Mouse (Mus musculus) CH12.LX (cell line): ENCODE measurements around the gene Gm20458. TPM values are rescaled to one million over a fixed set of nuclear protein-coding genes. Genes with fewer than 3 reads are reported as not detected.

Experiments used
- DNase-seq: peaks from one replicate; pipeline ENCODE4 v3.0.0-alpha.2; 2013; ENCODE audit errors: extremely low read depth
- H3K27ac ChIP-seq: 2 replicates; pipeline ENCODE4 v1.5.1; 2012; ENCODE audit warnings: low read depth, mild to moderate bottlenecking, control low read depth, moderate library complexity; ENCODE audit not compliant: insufficient read depth
- H3K27me3 ChIP-seq: replicated peaks from 2 replicates; pipeline ENCODE3; 2012; ENCODE audit warnings: inconsistent platforms
- H3K36me3 ChIP-seq, 2 experiments: replicated peaks in 1 of 2; 2 replicates each; pipeline versions ENCODE3 to v1.6.1; 2012; ENCODE audit warnings: inconsistent platforms in 1 of 2, low read length in 1 of 2, mild to moderate bottlenecking in 1 of 2, mixed read lengths in 1 of 2, moderate library complexity in 1 of 2; ENCODE audit not compliant: control insufficient read depth in 1 of 2, insufficient read depth in 1 of 2
- H3K4me1 ChIP-seq, 2 experiments: 2 replicates each; pipeline ENCODE4 v1.6.1; 2012; ENCODE audit warnings: inconsistent platforms in 1 of 2, moderate library complexity in 1 of 2; ENCODE audit not compliant: insufficient read depth in 2 of 2, control insufficient read depth in 1 of 2
- H3K4me2 ChIP-seq: 2 replicates; pipeline ENCODE4 v1.6.1; 2012; ENCODE audit warnings: low read depth, mild to moderate bottlenecking, control low read depth; ENCODE audit not compliant: poor library complexity, insufficient read depth, severe bottlenecking
- H3K4me3 ChIP-seq, 3 experiments: fragments of 150-350 bp in 1 of 3; sonication (generic) in 1 of 3; replicated peaks in 1 of 3; 2 replicates each; pipeline versions ENCODE3 to v1.5.1; 2011 to 2012; ENCODE audit warnings: low read depth in 2 of 3, low read length in 2 of 3, mild to moderate bottlenecking in 2 of 3, moderate library complexity in 2 of 3, control low read depth in 1 of 3, improper control_type of control experiment in 1 of 3, inconsistent platforms in 1 of 3, mixed read lengths in 1 of 3; ENCODE audit not compliant: poor library complexity in 1 of 3
- H3K79me2 ChIP-seq: replicated peaks from 2 replicates; pipeline ENCODE4 v1.6.1; 2012; ENCODE audit warnings: mild to moderate bottlenecking, moderate library complexity; ENCODE audit not compliant: control insufficient read depth, poor library complexity, insufficient read depth, severe bottlenecking; ENCODE audit errors: extremely low read depth
- H3K9ac ChIP-seq: 2 replicates; pipeline ENCODE4 v1.6.1; 2012; ENCODE audit warnings: low read depth, mild to moderate bottlenecking, control low read depth, moderate library complexity; ENCODE audit not compliant: insufficient read depth
- H3K9me3 ChIP-seq: replicated peaks from 2 replicates; pipeline ENCODE3; 2012; ENCODE audit warnings: low read length, inconsistent platforms, mixed read lengths
- CTCF ChIP-seq, 2 experiments: IDR thresholded peaks in 1 of 2; conservative IDR thresholded peaks in 1 of 2; 2 replicates each; pipeline ENCODE4 v1.5.1; 2011 to 2012; ENCODE audit warnings: low read depth in 2 of 2, low read length in 2 of 2, improper control_type of control experiment in 1 of 2, inconsistent platforms in 1 of 2, mild to moderate bottlenecking in 1 of 2, moderate library complexity in 1 of 2
- E2F4 ChIP-seq: IDR thresholded peaks from 2 replicates; pipeline ENCODE4 v1.6.1; 2011; ENCODE audit warnings: low read depth, low read length, improper control_type of control experiment; ENCODE audit not compliant: insufficient replicate concordance
- ELF1 ChIP-seq: IDR thresholded peaks from 2 replicates; pipeline ENCODE4 v1.6.1; 2014; ENCODE audit warnings: low read depth, mild to moderate bottlenecking, inconsistent platforms, low read length, improper control_type of control experiment
- IRF4 ChIP-seq: IDR thresholded peaks from 2 replicates; pipeline ENCODE4 v1.6.1; 2014; ENCODE audit warnings: low read depth, mild to moderate bottlenecking, inconsistent platforms, low read length, improper control_type of control experiment
- KAT2A ChIP-seq: IDR thresholded peaks from 2 replicates; pipeline ENCODE4 v1.6.1; 2012; ENCODE audit warnings: low read length, improper control_type of control experiment, inconsistent platforms; ENCODE audit not compliant: insufficient replicate concordance
- MAX ChIP-seq: IDR thresholded peaks from 2 replicates; pipeline ENCODE4 v1.6.1; 2011; ENCODE audit warnings: low read length, improper control_type of control experiment
- MAZ ChIP-seq: IDR thresholded peaks from 2 replicates; pipeline ENCODE4 v1.6.1; 2012; ENCODE audit warnings: low read depth, mild to moderate bottlenecking, inconsistent platforms, low read length, improper control_type of control experiment, moderate library complexity
- MEF2A ChIP-seq: IDR thresholded peaks from 2 replicates; pipeline ENCODE4 v1.6.1; 2014; ENCODE audit warnings: low read depth, mild to moderate bottlenecking, inconsistent platforms, low read length, improper control_type of control experiment, borderline replicate concordance
- MXI1 ChIP-seq: IDR thresholded peaks from 2 replicates; pipeline ENCODE4 v1.6.1; 2011; ENCODE audit warnings: mild to moderate bottlenecking, low read depth, low read length, improper control_type of control experiment
- NRF1 ChIP-seq: IDR thresholded peaks from 2 replicates; pipeline ENCODE4 v1.6.1; 2014; ENCODE audit warnings: low read depth, mild to moderate bottlenecking, inconsistent platforms, low read length, improper control_type of control experiment, moderate library complexity
- PAX5 ChIP-seq: IDR thresholded peaks from 2 replicates; pipeline ENCODE4 v1.6.1; 2012; ENCODE audit warnings: low read length, inconsistent platforms, mixed read lengths
- POLR2A ChIP-seq: IDR thresholded peaks from 2 replicates; pipeline ENCODE4 v1.6.1; 2011; ENCODE audit warnings: low read depth, mild to moderate bottlenecking, improper control_type of control experiment, low read length
- RCOR1 ChIP-seq: conservative IDR thresholded peaks from 2 replicates; pipeline ENCODE4 v1.6.1; 2012; ENCODE audit warnings: low read depth, mild to moderate bottlenecking, inconsistent platforms, low read length, improper control_type of control experiment
- TBP ChIP-seq: conservative IDR thresholded peaks from 2 replicates; pipeline ENCODE4 v1.6.1; 2011; ENCODE audit warnings: low read depth, low read length, improper control_type of control experiment
- TCF12 ChIP-seq: IDR thresholded peaks from 2 replicates; pipeline ENCODE4 v1.6.1; 2014; ENCODE audit warnings: low read depth, mild to moderate bottlenecking, inconsistent platforms, low read length, improper control_type of control experiment
- USF1 ChIP-seq: IDR thresholded peaks from 2 replicates; pipeline ENCODE4 v1.6.1; 2014; ENCODE audit warnings: low read depth, mild to moderate bottlenecking, inconsistent platforms, low read length, improper control_type of control experiment
- ZKSCAN1 ChIP-seq: IDR thresholded peaks from 2 replicates; pipeline ENCODE4 v1.6.1; 2012; ENCODE audit warnings: low read depth, inconsistent platforms, low read length, improper control_type of control experiment, borderline replicate concordance
- ZMIZ1 ChIP-seq: IDR thresholded peaks from 2 replicates; pipeline ENCODE4 v1.6.1; 2012; ENCODE audit warnings: low read depth, mild to moderate bottlenecking, inconsistent platforms, low read length, improper control_type of control experiment
- dilution Hi-C: fragments of 300-500 bp; cut with MboI; formaldehyde crosslinking; loops from 2 replicates; pipeline ENCODE4 v1.14.3; 2020; ENCODE audit warnings: low sequenced_read_pairs; ENCODE audit not compliant: extremely low pct_unique_long_range_greater_than_20kb, extremely low pct_ligation_motif_present
- in situ Hi-C: fragments of 300-500 bp; cut with MboI; formaldehyde crosslinking; loops from 3 replicates; pipeline ENCODE4 v1.14.3; 2019; ENCODE audit warnings: low sequenced_read_pairs, low pct_ligation_motif_present, low pct_unique_long_range_greater_than_20kb, mixed read lengths
- polyA plus RNA-seq: library from polyadenylated mRNA; unstranded; fragments of >175 nt; gene quantifications from 2 replicates; pipeline ENCODE4 v1.2.1, GENCODE M21; 2012; ENCODE audit warnings: low read depth; ENCODE audit not compliant: insufficient read length
- total RNA-seq, 2 experiments: library from RNA; depleted of rRNA; stranded (reverse); fragments of 300-350 nt in 1 of 2; fragments of >200 nt in 1 of 2; gene quantifications; 2 replicates each; pipeline ENCODE4 v1.2.3; 2012 to 2014

The Gm20458 gene
- total and polyA plus RNA-seq, 3 experiments, result 0.31 to 1.1 (median 0.74) TPM

DNA sequence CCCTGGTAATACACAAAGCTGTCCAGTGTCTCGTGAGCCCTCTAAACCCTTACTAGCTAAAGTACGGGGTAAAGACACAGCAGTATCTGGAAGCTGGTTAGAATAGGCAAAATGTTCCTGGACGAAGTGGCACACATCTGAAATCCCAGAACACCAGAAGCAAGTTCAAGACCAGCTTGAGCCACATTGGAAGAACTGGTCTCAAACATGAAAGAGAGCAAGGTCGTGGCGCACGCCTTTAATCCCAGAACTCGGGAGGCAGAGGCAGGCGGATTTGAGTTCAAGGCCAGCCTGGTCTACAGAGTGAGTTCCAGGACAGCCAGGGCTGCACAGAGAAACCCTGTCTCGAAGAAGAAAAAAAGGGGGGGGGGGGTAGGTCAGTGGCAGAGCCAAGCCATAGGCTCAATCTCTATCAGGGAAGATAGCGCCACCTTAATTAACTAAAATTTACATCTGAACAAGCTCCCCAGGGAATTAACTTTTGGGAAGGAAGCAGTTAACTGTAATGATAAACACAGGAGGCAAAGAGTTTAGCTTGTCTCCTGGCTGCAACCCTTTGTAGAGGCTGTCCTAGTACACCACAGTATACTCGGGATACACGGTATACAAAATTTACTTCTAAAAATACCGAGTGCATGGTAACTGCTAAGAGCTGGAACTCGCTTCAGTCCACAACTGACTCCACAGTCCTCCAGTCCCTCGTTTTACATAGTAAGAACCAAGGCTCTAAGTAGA lies 30.7 kb upstream of the Gm20458 start:
- no peaks in the 10 kb centered on the region for H3K27me3 ChIP-seq
- TF ChIP-seq IRF4, result no peak
- TF ChIP-seq MAZ, result no peak
- no peak for TF ChIP-seq RCOR1
- TF ChIP-seq CTCF (conservative IDR thresholded peaks at IDR 0.05 in 1 of 2, IDR thresholded peaks at IDR 0.05 in 1 of 2; ENCODE audit: low read depth in 2 of 2, low read length in 2 of 2), result no peak
- no peak for TF ChIP-seq ZMIZ1
- no peak for TF ChIP-seq MAX
- TF ChIP-seq ELF1, result no peak
- TF ChIP-seq, all 38 proteins: peak for 0
- no peak for DNase-seq
- Histone ChIP-seq H3K4me2 (no peak overlapping the region), H3K9me3 (no peaks in the 10 kb centered on the region), H3K4me3 (no peak overlapping the region), H3K27ac (no peak overlapping the region), H3K9ac (no peak overlapping the region), H3K4me1 (peaks cover 3 to 22% of the 10 kb centered on the region in 2 experiments; a peak in 2 of 4 replicates), H3K36me3 (peaks cover 50 to 91% of the 10 kb centered on the region in 2 experiments), H3K79me2 (peaks cover 28% of the 10 kb centered on the region)
- in situ Hi-C loops (no loop called here), dilution Hi-C loops (no loop called here)

DNA sequence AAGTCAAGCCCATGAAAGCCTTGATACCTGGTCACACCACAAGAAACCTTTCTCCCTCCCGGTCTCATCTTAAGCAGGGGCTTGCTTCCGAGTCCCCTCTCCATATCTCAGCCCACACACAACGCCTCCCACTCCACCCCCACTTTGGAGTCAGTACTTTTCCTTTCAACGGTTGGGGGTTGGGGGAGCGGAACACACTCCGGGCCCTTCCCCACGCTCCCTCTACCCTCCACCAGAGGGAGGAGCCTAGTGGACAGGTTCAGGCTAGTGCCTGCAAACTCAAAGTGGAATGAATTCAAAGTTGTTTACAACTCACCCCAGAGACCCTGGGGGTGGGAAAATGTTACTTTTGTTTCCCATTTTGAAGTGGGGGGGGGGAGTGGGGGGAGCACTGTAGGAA lies 30.1 kb upstream of the Gm20458 start:
- Histone ChIP-seq H3K9me3 (no peaks in the 10 kb centered on the region), H3K79me2 (peaks cover 35% of the 10 kb centered on the region), H3K36me3 (peaks cover 46 to 89% of the 10 kb centered on the region in 2 experiments), H3K4me1 (peaks cover 8 to 29% of the 10 kb centered on the region in 2 experiments; a peak in 3 of 4 replicates), H3K27me3 (no peaks in the 10 kb centered on the region), H3K9ac (no peak overlapping the region), H3K4me3 (no peak overlapping the region), H3K27ac (no peak overlapping the region), H3K4me2 (no peak overlapping the region)
- dilution Hi-C loops (no loop called here), in situ Hi-C loops (no loop called here)
- TF ChIP-seq MEF2A, result no peak
- TF ChIP-seq KAT2A, result no peak
- no peak for TF ChIP-seq MAZ
- TF ChIP-seq IRF4, result no peak
- no peak for DNase-seq

DNA sequence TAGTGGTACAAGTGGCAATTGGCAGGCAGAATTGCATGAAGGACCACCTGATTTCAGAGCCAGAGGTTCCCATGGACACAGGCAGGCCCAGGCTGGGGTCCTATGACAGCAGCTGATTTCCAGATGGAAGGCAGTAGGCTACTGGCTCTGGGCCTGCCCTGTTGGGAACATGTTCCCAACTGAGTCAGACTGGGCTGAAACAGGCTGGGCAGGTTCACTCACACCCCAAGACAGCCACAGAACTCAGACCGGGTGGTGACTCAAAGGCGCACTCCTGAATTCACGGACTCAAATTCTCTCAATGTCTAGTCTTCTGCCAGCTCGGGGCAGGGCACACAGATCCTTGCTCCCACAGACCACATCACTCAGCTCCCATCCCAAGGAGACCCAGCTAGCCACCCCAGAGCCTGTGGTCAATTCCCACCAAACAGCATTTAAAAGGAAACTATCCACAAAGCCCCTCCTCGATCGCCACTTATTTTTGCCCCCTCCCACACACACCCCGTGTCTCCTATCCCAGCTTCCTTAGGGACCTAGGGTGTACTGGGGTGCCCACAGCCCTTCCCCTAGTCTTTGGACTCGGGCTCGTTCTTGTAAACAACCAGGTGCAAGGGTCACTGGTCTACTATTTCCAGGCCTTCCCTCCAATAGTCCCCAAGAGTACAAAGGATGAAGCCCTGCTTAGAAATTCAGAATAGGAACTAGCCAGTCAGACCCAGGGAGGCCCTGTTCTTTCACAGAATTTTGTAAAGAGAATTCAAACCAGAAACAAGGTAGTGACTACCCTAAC lies 28.9 kb upstream of the Gm20458 start:
- Histone ChIP-seq H3K4me2 (no peak overlapping the region), H3K27ac (no peak overlapping the region), H3K27me3 (no peaks in the 10 kb centered on the region), H3K4me1 (peaks cover 18 to 41% of the 10 kb centered on the region in 2 experiments), H3K79me2 (peaks cover 35% of the 10 kb centered on the region), H3K9ac (no peak overlapping the region), H3K36me3 (peaks cover 35 to 77% of the 10 kb centered on the region in 2 experiments), H3K4me3 (no peak overlapping the region), H3K9me3 (no peaks in the 10 kb centered on the region)
- no peak for DNase-seq
- no peak for TF ChIP-seq MEF2A
- no peak for TF ChIP-seq POLR2A
- no peak for TF ChIP-seq PAX5
- TF ChIP-seq TCF12, result no peak
- TF ChIP-seq E2F4, result no peak
- TF ChIP-seq MXI1, result no peak
- TF ChIP-seq MAX, result no peak
- TF ChIP-seq ZKSCAN1, result no peak
- TF ChIP-seq TBP, result no peak
- no peak for TF ChIP-seq NRF1
- no peak for TF ChIP-seq USF1
- TF ChIP-seq ZMIZ1, result no peak
- in situ Hi-C loops (no loop called here), dilution Hi-C loops (no loop called here)
